ENCODE assay signal across 9 mouse cellular contexts in genomic region chr11:72540437-72540836, GRCm38 (mm10). TPM values are rescaled to one million over a fixed set of nuclear protein-coding genes. Genes with fewer than 3 reads are reported as not detected.
DNase-seq lines count a peak whose midpoint lies in the region; ATAC-seq lines count a peak whose summit lies in the region.
"Had no signal": no experiment of that assay in that cellular context is flagged by ENCODE, and none has a peak within 500 bp of the region (broad histone marks: within the 10 kb centered on the region; RNA-seq: fewer than 3 reads in every experiment).

No protein-coding gene starts in this region.

- intact Hi-C loops in heart, postnatal 25 days (cut with DNase I) = no loop called here

- DNase-seq in heart, adult 9 months (ENCODE audit: low spot score in 2 of 2) = peak; percentile 35 to 53
- DNase-seq in heart, postnatal 25 days (ENCODE audit: low spot score) = no peak
- peak; percentile 21 for DNase-seq in right cerebral cortex, adult 18-20 months
- DNase-seq in right cerebral cortex, adult 2 months (ENCODE audit: low spot score in 2 of 2) = no peak
- DNase-seq in gastrocnemius, adult 18-20 months (ENCODE audit: low spot score) = peak; percentile 74
- DNase-seq in skeletal muscle tissue, adult 2 months (ENCODE audit: low read depth, low spot score) = peak; percentile 69
- DNase-seq in thymus, postnatal 36 days = no peak

- no peak for ATAC-seq in erythroblast, adult 5-6 weeks (replicated peaks; ENCODE audit: low FRiP score, poor library complexity, severe bottlenecking)
- ATAC-seq: CD4-positive, CD25-positive, alpha-beta regulatory T cell, adult 4 months had no signal

RNA-seq across cellular contexts. Expression of gene Spns3, which starts 9.9 kb away (rescaled TPM):
- total RNA-seq in heart, postnatal 25 days (2021) = not detected
- total RNA-seq in gastrocnemius, adult 18-20 months (2021) = under 1 TPM; 0.19 to 0.39 TPM
- 0.58 and 4.2 TPM in 2 replicates for total RNA-seq in erythroblast, adult 5-6 weeks (2015; ENCODE audit: low replicate concordance)
- total RNA-seq in erythroblast, adult 5-6 weeks (2017; ENCODE audit: low replicate concordance) = 1.5 and 5.1 TPM in 2 replicates

RNA-seq across cellular contexts. Expression of gene Spns2, which starts 50.7 kb away (rescaled TPM):
- 10 to 100 TPM in 1 of 2 experiments, 1 to 10 TPM in 1; 9.2 to 12.9 TPM for total RNA-seq in heart, postnatal 25 days (2021)
- total RNA-seq in gastrocnemius, adult 18-20 months (2021) = 10 to 100 TPM; 26.5 to 42.7 TPM
- total RNA-seq in erythroblast, adult 5-6 weeks (2015; ENCODE audit: low replicate concordance) = 1.3 TPM in 1 of 2 replicates, not detected in the other
- 1.4 and 2.0 TPM in 2 replicates for total RNA-seq in erythroblast, adult 5-6 weeks (2017; ENCODE audit: low replicate concordance)

Comparison
In these comparisons a context has a peak if more than half of its experiments do, and no peak if none do; other contexts are left out.
1. DNase-seq: peak in heart, adult 9 months (2 of 2), right cerebral cortex, adult 18-20 months (single experiment), gastrocnemius, adult 18-20 months (single experiment) and skeletal muscle tissue, adult 2 months (single experiment); none in heart, postnatal 25 days (single experiment), right cerebral cortex, adult 2 months (0 of 2) and thymus, postnatal 36 days (0 of 2).